Mouse (Mus musculus): ENCODE data around the gene Sbk2. TPM values are rescaled to one million over a fixed set of nuclear protein-coding genes. Genes with fewer than 3 reads are reported as not detected.

Sbk2 gene
- polyA plus RNA-seq, 1 experiment = not detected

DNA sequence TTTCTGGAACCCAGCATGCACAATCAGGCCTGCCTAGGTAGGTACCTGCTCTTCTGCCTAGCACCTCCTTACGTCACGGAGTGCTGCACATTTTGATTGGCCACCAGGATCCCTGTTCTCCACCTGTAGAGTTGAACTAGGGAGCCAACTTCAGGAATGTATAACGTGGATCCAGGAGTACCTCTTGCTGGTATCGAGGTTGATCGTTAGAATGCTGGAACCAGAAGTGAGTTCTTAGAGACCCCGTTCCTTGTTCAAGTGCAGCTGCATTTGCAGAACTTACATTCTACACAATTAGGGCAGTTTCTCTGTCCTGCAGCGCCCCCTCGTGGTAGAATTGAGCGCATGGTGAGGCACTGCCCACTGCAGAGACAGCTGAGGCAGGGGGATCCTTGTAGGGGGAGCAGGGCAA, 24.1 kb downstream of the Sbk2 start:
- Histone ChIP-seq H3K4me1 (ENCODE audit: control insufficient read depth, insufficient read depth, low read length) (peaks cover 3% of the 10 kb centered on the region; the same call in 1 of the 2 replicates), H3K4me3 (ENCODE audit: insufficient read depth, low read depth, low read length) (no peak overlapping the region), H3K27ac (ENCODE audit: insufficient read depth, low read depth, low read length) (no peak overlapping the region)
- TF ChIP-seq CTCF (IDR thresholded peaks at IDR 0.05; ENCODE audit: insufficient read depth, low read depth, low read length) = peak; percentile 70
- TF ChIP-seq POLR2A (IDR thresholded peaks at IDR 0.05; ENCODE audit: insufficient read depth, low read depth, low read length) = no peak
- WGBS = 12% methylated on average over 9 of the region's 9 CpGs

DNA sequence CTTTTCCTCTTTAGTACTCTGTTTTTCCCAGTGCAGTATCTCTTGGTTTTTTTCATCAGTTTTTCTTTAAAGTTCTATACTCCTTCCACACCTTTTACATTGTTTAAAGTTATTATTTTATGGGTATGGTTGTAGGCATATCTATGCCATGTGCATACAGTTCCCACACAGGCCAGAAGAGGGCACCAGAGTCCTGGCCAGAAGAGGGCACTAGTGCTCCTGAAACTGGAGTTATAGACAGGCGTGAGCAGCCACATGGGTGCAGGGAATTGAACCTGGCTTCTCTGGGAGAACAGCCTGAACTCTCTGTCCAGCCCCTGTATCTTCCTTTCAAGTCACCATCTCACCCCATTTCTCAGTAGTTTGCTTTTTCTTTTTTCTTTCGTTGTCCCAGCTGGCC, 25.8 kb downstream of the Sbk2 start:
- TF ChIP-seq POLR2A (IDR thresholded peaks at IDR 0.05; ENCODE audit: insufficient read depth, low read depth, low read length) = no peak
- 0 out of 2 replicates have a peak, but pooled peaks have one; percentile 18 for TF ChIP-seq CTCF (IDR thresholded peaks at IDR 0.05; ENCODE audit: insufficient read depth, low read depth, low read length)
- 46% methylated on average over 2 of the region's 2 CpGs for WGBS
- Histone ChIP-seq H3K27ac (ENCODE audit: insufficient read depth, low read depth, low read length) (no peak overlapping the region), H3K4me3 (ENCODE audit: insufficient read depth, low read depth, low read length) (no peak overlapping the region), H3K4me1 (ENCODE audit: control insufficient read depth, insufficient read depth, low read length) (peaks cover 1% of the 10 kb centered on the region; the same call in 1 of the 2 replicates)

DNA sequence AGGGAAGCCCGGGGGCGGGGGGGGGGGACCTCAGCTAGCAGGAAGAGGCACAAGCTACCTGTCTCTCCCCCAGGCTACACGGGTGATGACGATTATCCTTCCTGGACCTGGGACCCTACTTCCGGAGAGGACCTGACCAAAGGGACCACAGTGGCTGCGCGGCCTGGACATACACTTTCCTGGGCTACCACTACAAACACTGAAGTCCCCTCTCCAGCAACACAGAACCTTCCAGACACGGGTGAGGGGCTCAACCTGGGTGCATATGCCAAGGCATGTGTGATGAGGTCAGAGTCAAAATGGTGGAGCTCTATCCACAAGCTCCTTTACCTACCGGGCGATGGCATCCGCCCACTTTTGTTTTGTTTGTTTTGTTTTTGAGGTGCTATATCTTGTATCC, 26.8 kb downstream of the Sbk2 start:
- Histone ChIP-seq H3K4me3 (ENCODE audit: insufficient read depth, low read depth, low read length) (no peak overlapping the region), H3K4me1 (ENCODE audit: control insufficient read depth, insufficient read depth, low read length) (no peaks in the 10 kb centered on the region), H3K27ac (ENCODE audit: insufficient read depth, low read depth, low read length) (no peak overlapping the region)
- TF ChIP-seq POLR2A (IDR thresholded peaks at IDR 0.05; ENCODE audit: insufficient read depth, low read depth, low read length) = no peak
- no peak for TF ChIP-seq CTCF (IDR thresholded peaks at IDR 0.05; ENCODE audit: insufficient read depth, low read depth, low read length)
- WGBS = 78% methylated on average over 11 of the region's 11 CpGs

DNA sequence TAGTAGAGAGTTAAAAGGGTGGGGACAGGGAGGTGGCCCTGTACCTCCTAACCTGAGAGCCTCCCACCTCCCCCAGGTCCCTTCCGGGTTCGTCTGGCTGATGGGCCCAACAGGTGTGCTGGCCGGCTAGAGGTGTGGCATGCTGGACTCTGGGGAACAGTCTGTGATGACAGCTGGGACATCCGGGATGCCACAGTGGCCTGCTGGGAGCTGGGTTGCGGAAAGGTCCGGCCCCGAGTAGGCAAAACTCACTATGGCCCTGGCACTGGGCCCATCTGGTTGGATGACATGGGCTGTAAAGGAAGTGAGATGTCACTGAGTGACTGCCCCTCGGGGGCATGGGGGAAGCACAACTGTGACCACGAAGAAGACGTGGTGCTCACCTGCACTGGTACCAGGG, 27.4 kb downstream of the Sbk2 start:
- 81% methylated on average over 10 of the region's 10 CpGs for WGBS

DNA sequence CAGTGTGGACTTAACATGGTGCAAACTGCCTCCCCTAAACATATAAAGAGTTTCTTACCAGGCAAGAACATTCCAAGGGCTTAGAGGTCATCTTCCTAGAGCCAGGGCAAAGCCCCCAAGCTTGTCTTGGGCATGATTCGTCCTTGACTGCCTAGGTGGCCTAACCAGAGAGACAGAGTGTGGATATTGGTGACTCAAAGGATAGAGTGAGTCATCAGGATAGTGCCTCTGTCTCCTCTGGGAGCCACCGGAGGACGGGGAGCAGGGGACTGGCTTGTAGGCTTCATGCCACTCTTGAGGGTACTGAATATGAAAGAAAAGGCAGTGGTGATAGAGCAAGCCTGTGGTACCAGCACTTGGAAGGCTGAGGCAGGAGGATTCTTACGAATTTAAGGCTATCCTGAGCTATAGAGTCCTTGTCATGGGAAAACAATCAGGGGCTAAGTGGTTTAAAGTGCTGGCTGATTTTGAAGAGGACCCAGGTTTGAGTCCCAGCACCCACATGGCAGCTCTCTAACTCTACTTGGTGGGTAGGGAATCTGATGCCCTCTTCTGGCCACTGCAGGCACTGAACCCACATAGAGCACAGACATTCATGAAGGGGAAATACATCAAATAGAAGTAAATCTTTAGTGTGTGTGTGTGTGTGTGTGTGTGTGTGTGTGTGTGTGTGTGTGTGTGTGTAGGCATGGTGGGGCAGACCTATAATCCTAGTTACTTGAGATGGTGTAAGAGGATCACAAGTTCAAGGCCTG, 29.9 kb downstream of the Sbk2 start:
- TF ChIP-seq POLR2A (IDR thresholded peaks at IDR 0.05; ENCODE audit: insufficient read depth, low read depth, low read length) (no peak), CTCF (IDR thresholded peaks at IDR 0.05; ENCODE audit: insufficient read depth, low read depth, low read length) (no peak)
- Histone ChIP-seq H3K4me1 (ENCODE audit: control insufficient read depth, insufficient read depth, low read length) (0 out of 2 replicates have a peak, but pooled peaks cover 3% of the 10 kb centered on the region), H3K27ac (ENCODE audit: insufficient read depth, low read depth, low read length) (no peak overlapping the region), H3K4me3 (ENCODE audit: insufficient read depth, low read depth, low read length) (no peak overlapping the region)
- 48% methylated on average over 4 of the region's 4 CpGs for WGBS

More for the DNA sequence above, 27.4 kb downstream of the Sbk2 start:
- no peaks in the 10 kb centered on the region for H3K4me1 ChIP-seq (ENCODE audit: control insufficient read depth, insufficient read depth, low read length)
- H3K27ac ChIP-seq (ENCODE audit: insufficient read depth, low read depth, low read length) = no peak overlapping the region
- H3K4me3 ChIP-seq (ENCODE audit: insufficient read depth, low read depth, low read length) = no peak overlapping the region
- TF ChIP-seq CTCF (IDR thresholded peaks at IDR 0.05; ENCODE audit: insufficient read depth, low read depth, low read length) = no peak
- TF ChIP-seq POLR2A (IDR thresholded peaks at IDR 0.05; ENCODE audit: insufficient read depth, low read depth, low read length) = no peak

DNA sequence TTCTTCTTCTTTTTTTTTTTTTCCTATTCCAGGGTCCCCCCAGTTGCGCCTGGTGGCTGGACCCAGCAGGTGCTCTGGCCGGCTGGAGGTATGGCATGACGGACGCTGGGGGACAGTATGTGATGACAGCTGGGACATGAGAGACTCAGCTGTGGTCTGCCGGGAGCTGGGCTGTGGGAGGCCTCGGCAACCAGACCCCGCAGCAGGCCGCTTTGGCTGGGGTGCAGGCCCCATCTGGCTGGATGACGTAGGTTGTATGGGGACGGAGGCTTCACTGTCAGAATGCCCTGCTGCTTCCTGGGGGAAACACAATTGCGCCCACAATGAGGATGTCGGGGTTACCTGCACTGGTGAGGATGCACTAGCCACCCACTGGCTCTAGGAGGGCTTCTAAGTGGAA, 31.1 kb downstream of the Sbk2 start:
- no peak overlapping the region for H3K4me3 ChIP-seq (ENCODE audit: insufficient read depth, low read depth, low read length)
- TF ChIP-seq CTCF (IDR thresholded peaks at IDR 0.05; ENCODE audit: insufficient read depth, low read depth, low read length) (no peak), POLR2A (IDR thresholded peaks at IDR 0.05; ENCODE audit: insufficient read depth, low read depth, low read length) (no peak)
- H3K4me1 ChIP-seq (ENCODE audit: control insufficient read depth, insufficient read depth, low read length) = 0 out of 2 replicates have a peak, but pooled peaks cover 3% of the 10 kb centered on the region
- no peak overlapping the region for H3K27ac ChIP-seq (ENCODE audit: insufficient read depth, low read depth, low read length)
- 84% methylated on average over 12 of the region's 12 CpGs for WGBS

DNA sequence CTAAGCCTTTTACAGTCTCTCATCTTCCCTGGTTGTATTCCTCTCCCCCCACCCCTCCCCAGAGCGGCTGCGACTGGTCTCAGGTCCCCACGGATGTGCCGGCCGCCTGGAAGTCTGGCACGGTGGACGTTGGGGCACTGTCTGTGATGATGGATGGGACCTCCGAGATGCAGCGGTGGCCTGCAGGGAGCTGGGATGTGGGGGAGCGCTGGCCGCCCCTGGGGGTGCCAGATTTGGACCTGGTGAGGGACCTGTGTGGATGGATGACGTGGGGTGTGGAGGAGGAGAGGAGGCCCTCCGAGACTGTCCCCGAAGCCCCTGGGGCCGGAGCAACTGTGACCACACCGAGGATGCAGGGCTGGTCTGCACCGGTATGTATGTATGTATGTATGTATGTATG, 35.9 kb downstream of the Sbk2 start:
- no peak for TF ChIP-seq CTCF (IDR thresholded peaks at IDR 0.05; ENCODE audit: insufficient read depth, low read depth, low read length)
- no peak for TF ChIP-seq POLR2A (IDR thresholded peaks at IDR 0.05; ENCODE audit: insufficient read depth, low read depth, low read length)
- Histone ChIP-seq H3K27ac (ENCODE audit: insufficient read depth, low read depth, low read length) (no peak overlapping the region), H3K4me3 (ENCODE audit: insufficient read depth, low read depth, low read length) (no peak overlapping the region), H3K4me1 (ENCODE audit: control insufficient read depth, insufficient read depth, low read length) (peaks cover 38% of the 10 kb centered on the region)
- 87% methylated on average over 17 of the region's 17 CpGs for WGBS

DNA sequence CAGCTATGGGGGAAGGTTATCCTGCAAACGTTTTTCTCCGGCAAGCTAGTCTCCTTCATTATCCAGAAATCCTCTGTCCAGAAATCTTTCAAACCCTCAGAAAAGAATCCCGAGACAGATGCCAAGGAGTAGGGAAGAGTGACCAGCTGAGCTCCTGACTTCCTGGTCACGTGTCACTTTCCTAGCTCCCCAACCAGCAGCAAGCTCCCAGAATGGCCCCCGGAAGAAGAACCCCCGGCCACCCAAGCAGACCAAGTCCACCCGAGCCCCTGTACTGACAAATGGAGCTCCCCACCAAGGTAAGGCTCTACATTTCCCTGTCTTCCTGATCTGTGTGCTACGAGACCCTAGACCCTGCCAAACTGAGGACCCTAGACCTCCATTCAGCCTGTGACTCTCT, 36.5 kb downstream of the Sbk2 start:
- TF ChIP-seq POLR2A (IDR thresholded peaks at IDR 0.05; ENCODE audit: insufficient read depth, low read depth, low read length) (no peak), CTCF (IDR thresholded peaks at IDR 0.05; ENCODE audit: insufficient read depth, low read depth, low read length) (no peak)
- 77% methylated on average over 8 of the region's 8 CpGs for WGBS
- Histone ChIP-seq H3K4me3 (ENCODE audit: insufficient read depth, low read depth, low read length) (no peak overlapping the region), H3K4me1 (ENCODE audit: control insufficient read depth, insufficient read depth, low read length) (peaks cover 38% of the 10 kb centered on the region), H3K27ac (ENCODE audit: insufficient read depth, low read depth, low read length) (no peak overlapping the region)

DNA sequence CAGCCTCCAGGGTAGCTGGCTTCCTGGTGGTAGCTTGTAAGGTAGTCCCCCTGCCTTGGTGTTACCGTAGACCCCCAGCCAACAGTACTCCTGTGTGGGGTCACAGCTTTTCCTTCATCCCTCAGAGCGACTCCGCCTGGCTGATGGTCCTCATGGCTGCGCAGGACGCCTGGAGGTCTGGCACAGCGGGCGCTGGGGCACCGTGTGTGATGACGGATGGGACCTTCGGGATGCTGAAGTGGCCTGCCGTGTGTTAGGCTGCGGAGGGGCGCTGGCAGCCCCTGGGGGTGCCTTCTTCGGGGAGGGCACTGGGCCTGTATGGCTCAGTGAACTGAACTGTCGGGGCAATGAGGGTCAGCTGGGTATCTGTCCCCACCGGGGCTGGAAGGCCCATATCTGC, 37.4 kb downstream of the Sbk2 start:
- WGBS = 85% methylated on average over 16 of the region's 16 CpGs
- peaks cover 40% of the 10 kb centered on the region for H3K4me1 ChIP-seq (ENCODE audit: control insufficient read depth, insufficient read depth, low read length)
- TF ChIP-seq POLR2A (IDR thresholded peaks at IDR 0.05; ENCODE audit: insufficient read depth, low read depth, low read length) = no peak
- TF ChIP-seq CTCF (IDR thresholded peaks at IDR 0.05; ENCODE audit: insufficient read depth, low read depth, low read length) = no peak

More for the DNA sequence above, 37.4 kb downstream of the Sbk2 start:
- Histone ChIP-seq H3K4me3 (ENCODE audit: insufficient read depth, low read depth, low read length) (no peak overlapping the region), H3K27ac (ENCODE audit: insufficient read depth, low read depth, low read length) (no peak overlapping the region)
